Mouse (Mus musculus) urinary bladder, postnatal 4 days (tissue): ENCODE data around the gene Gsdma2.
"Not testable (repeated sequence)": the region's sequence is repeated elsewhere in the genome, so short reads cannot be mapped to it uniquely, and the experiment has no call there.

Experiments
- DNase-seq, 2 experiments: peaks; one replicate each; pipeline ENCODE4 v3.0.0; 2021 to 2022; ENCODE audit warnings: low spot score in 2 of 2

Gsdma2 gene

GRCm38 (mm10) chr11:98668984-98669383 lies 22.4 kb downstream of the Gsdma2 start:
- no peak for DNase-seq

- no peak for DNase-seq
Observed at GRCm38 (mm10) chr11:98671284-98671815, 24.8 kb downstream of the Gsdma2 start.

- DNase-seq, result no peak
Observed at GRCm38 (mm10) chr11:98671857-98672256, 25.3 kb downstream of the Gsdma2 start.

- DNase-seq, result no peak
Observed at GRCm38 (mm10) chr11:98672482-98672881, 25.9 kb downstream of the Gsdma2 start.

- peak in 1 of 2 experiments; percentile 37 for DNase-seq
Observed at GRCm38 (mm10) chr11:98673136-98673535, 26.6 kb downstream of the Gsdma2 start.

GRCm38 (mm10) chr11:98675829-98676363 lies 29.3 kb downstream of the Gsdma2 start:
- no peak for DNase-seq

GRCm38 (mm10) chr11:98680023-98680422 lies 33.5 kb downstream of the Gsdma2 start:
- DNase-seq, result no peak

GRCm38 (mm10) chr11:98680595-98680994 lies 34.0 kb downstream of the Gsdma2 start:
- DNase-seq, result not testable (repeated sequence)

- DNase-seq, result no peak
Observed at GRCm38 (mm10) chr11:98681186-98681585, 34.6 kb downstream of the Gsdma2 start.

GRCm38 (mm10) chr11:98681786-98682745 lies 35.5 kb downstream of the Gsdma2 start, which contains the start of gene Psmd3:
TSS of gene Psmd3 (plus strand) at chr11:98682554.
- peak; percentile 94 to 95 for DNase-seq

GRCm38 (mm10) chr11:98682811-98683210 lies 36.3 kb downstream of the Gsdma2 start:
- no peak for DNase-seq

GRCm38 (mm10) chr11:98685642-98686041 lies 39.1 kb downstream of the Gsdma2 start:
- no peak for DNase-seq

- DNase-seq, result no peak
Observed at GRCm38 (mm10) chr11:98686976-98687375, 40.4 kb downstream of the Gsdma2 start.

- no peak for DNase-seq
Observed at GRCm38 (mm10) chr11:98688009-98688408, 41.5 kb downstream of the Gsdma2 start.

GRCm38 (mm10) chr11:98693201-98693600 lies 46.6 kb downstream of the Gsdma2 start:
- DNase-seq, result no peak

- no peak for DNase-seq
Observed at GRCm38 (mm10) chr11:98693746-98694145, 47.2 kb downstream of the Gsdma2 start.

GRCm38 (mm10) chr11:98694301-98694700 lies 47.7 kb downstream of the Gsdma2 start:
- DNase-seq, result no peak

- DNase-seq, result no peak
Observed at GRCm38 (mm10) chr11:98695408-98695807, 48.8 kb downstream of the Gsdma2 start.

- no peak for DNase-seq
Observed at GRCm38 (mm10) chr11:98696454-98697216, 50.1 kb downstream of the Gsdma2 start.

- DNase-seq, result no peak
Observed at GRCm38 (mm10) chr11:98697225-98697624, 50.7 kb downstream of the Gsdma2 start.

GRCm38 (mm10) chr11:98698849-98699640 lies 52.5 kb downstream of the Gsdma2 start:
- no peak for DNase-seq
